ENCODE assay signal across 11 mouse cellular contexts in the genomic region with DNA sequence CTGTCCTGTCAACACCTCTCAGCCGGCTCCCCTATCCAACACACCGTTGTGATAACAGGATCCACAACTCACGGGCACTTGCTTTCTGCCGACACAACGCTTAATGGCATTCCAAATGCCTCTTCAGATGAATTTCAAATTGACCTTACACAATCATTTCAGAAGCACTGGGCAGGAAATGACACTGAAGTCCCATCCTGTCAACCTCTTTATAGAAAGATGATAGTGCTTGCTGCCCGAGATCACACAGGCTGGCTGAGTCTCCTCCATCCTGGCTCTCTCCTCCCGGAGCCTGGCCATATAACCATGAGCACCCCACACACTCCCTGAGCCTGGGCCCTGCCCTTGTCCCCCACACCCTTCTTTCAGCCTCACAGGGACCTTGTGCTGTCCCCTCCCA. TPM values are rescaled to one million over a fixed set of nuclear protein-coding genes. Genes with fewer than 3 reads are reported as not detected.
DNase-seq lines count a peak whose midpoint lies in the region; ATAC-seq and TF ChIP-seq lines count a peak whose summit lies in the region.
"Had no signal": no experiment of that assay in that cellular context is flagged by ENCODE, and none has a peak within 500 bp of the region (broad histone marks: within the 10 kb centered on the region; RNA-seq: fewer than 3 reads in every experiment).

No protein-coding gene starts in this region.

- peak overlapping the region; percentile 32; the same call in 1 of the 2 replicates for H3K4me2 ChIP-seq in lung, embryonic 14.5 days
- H3K4me2 ChIP-seq: hindbrain, embryonic 15.5 days; midbrain, embryonic 11.5 days had no signal

- TF ChIP-seq POLR2A in lung, adult 2 months (IDR thresholded peaks at IDR 0.05; ENCODE audit: borderline replicate concordance, extremely low read depth, low read depth, low read length), result no peak

- peaks cover 16% of the 10 kb centered on the region for H3K4me1 ChIP-seq in lung, embryonic 14.5 days (ENCODE audit: insufficient read depth)
- H3K4me1 ChIP-seq in lung, adult 2 months (ENCODE audit: control insufficient read depth, insufficient read depth, low read length), result peaks cover 9% of the 10 kb centered on the region; the same call in 1 of the 2 replicates
- peaks cover 100% of the 10 kb centered on the region for H3K4me1 ChIP-seq in megakaryocyte, embryonic 14.5 days

- H3K9me3 ChIP-seq in lung, embryonic 14.5 days (ENCODE audit: low read depth, low read length), result no peaks in the 10 kb centered on the region
- no peaks in the 10 kb centered on the region for H3K9me3 ChIP-seq in megakaryocyte, embryonic 14.5 days
- H3K9me3 ChIP-seq: hindbrain, embryonic 15.5 days had no signal

- no peaks in the 10 kb centered on the region for H3K36me3 ChIP-seq in lung, embryonic 14.5 days (ENCODE audit: insufficient read depth)
- peaks cover 62% of the 10 kb centered on the region for H3K36me3 ChIP-seq in megakaryocyte, embryonic 14.5 days (replicated peaks; ENCODE audit: low read length)
- H3K36me3 ChIP-seq: hindbrain, embryonic 15.5 days had no signal

- intact Hi-C loops in gastrocnemius, adult 2 months (cut with DNase I), result no loop called here

- H3K9ac ChIP-seq in lung, embryonic 14.5 days, result no peak overlapping the region; the same call in 1 of the 2 replicates
- H3K9ac ChIP-seq: hindbrain, embryonic 15.5 days had no signal

- no peak for DNase-seq in gastrocnemius, adult 2 months
- DNase-seq in gastrocnemius, postnatal 4 days (ENCODE audit: low spot score in 2 of 2), result no peak
- no peak for DNase-seq in lung, embryonic 14.5 days
- no peak for DNase-seq in lung, adult 2 months
- peak; percentile 55 for DNase-seq in induced T-regulatory cell, adult 2 months (ENCODE audit: low read depth)
- DNase-seq in cerebellum, postnatal 4 days (ENCODE audit: low spot score in 2 of 2), result no peak
- no peak for DNase-seq in testis, postnatal 14 days (ENCODE audit: low spot score)
- DNase-seq: layer of hippocampus, postnatal 36 days had no signal

- H3K4me3 ChIP-seq in gastrocnemius, adult 2 months, result peak overlapping the region; percentile 57
- H3K4me3 ChIP-seq in lung, embryonic 14.5 days (ENCODE audit: low read depth, low read length), result no peak overlapping the region
- no peak overlapping the region for H3K4me3 ChIP-seq in lung, adult 2 months (replicated peaks; ENCODE audit: extremely low read depth, low read depth, low read length)
- peak overlapping the region; percentile 94 for H3K4me3 ChIP-seq in megakaryocyte, embryonic 14.5 days (replicated peaks)
- H3K4me3 ChIP-seq: hindbrain, embryonic 15.5 days had no signal

- H3K27me3 ChIP-seq in lung, embryonic 14.5 days (ENCODE audit: insufficient read depth, low read length), result peaks cover 10% of the 10 kb centered on the region; the same call in 1 of the 2 replicates
- H3K27me3 ChIP-seq in megakaryocyte, embryonic 14.5 days (replicated peaks), result no peaks in the 10 kb centered on the region
- H3K27me3 ChIP-seq: hindbrain, embryonic 15.5 days had no signal

- WGBS in lung, embryonic 14.5 days, result 23% methylated on average over 7 of the region's 7 CpGs
- 16% methylated on average over 7 of the region's 7 CpGs for WGBS in lung, adult 2 months

- H3K27ac ChIP-seq in gastrocnemius, adult 2 months, result peak overlapping the region; percentile 75
- H3K27ac ChIP-seq in lung, embryonic 14.5 days (ENCODE audit: low read depth), result no peak overlapping the region
- H3K27ac ChIP-seq: hindbrain, embryonic 15.5 days had no signal

- ATAC-seq in lung, embryonic 14.5 days (ENCODE audit: insufficient read depth), result no peak

- no peak for TF ChIP-seq CTCF in gastrocnemius, adult 2 months (IDR thresholded peaks at IDR 0.05)
- TF ChIP-seq CTCF in lung, embryonic 14.5 days (IDR thresholded peaks at IDR 0.05; ENCODE audit: low read depth), result no peak
- no peak for TF ChIP-seq CTCF in lung, adult 2 months (IDR thresholded peaks at IDR 0.05; ENCODE audit: insufficient read depth, low read length)

RNA-seq across cellular contexts. Expression of gene Ptgir, which starts 1.6 kb away (rescaled TPM):
- under 1 TPM; 0.67 to 0.79 TPM for total RNA-seq in gastrocnemius, adult 2 months (2021)
- 1 to 10 TPM; 2.6 to 3.3 TPM for total RNA-seq in gastrocnemius, postnatal 4 days (2021)
- polyA plus RNA-seq in lung, embryonic 14.5 days (2014; fragmentation: Nextera tagmentation; extraction: Ambion mirVana), result 1.3 and 1.6 TPM in 2 replicates
- polyA plus RNA-seq in lung, adult 2 months (2012; rRNA removed), result 9.8 and 10.4 TPM in 2 replicates
- 56.9 and 66.7 TPM in 2 replicates for polyA plus RNA-seq in megakaryocyte, embryonic 14.5 days (2012; ENCODE audit: insufficient read depth, low replicate concordance)
- total RNA-seq: layer of hippocampus, postnatal 36 days had no signal

RNA-seq across cellular contexts. Expression of gene Calm3, which starts 16.1 kb away (rescaled TPM):
- 100 to 1,000 TPM; 290 to 400 TPM for total RNA-seq in gastrocnemius, adult 2 months (2021)
- total RNA-seq in gastrocnemius, postnatal 4 days (2021), result 100 to 1,000 TPM; 189 to 234 TPM
- polyA plus RNA-seq in lung, embryonic 14.5 days (2014; fragmentation: Nextera tagmentation; extraction: Ambion mirVana), result 139 and 155 TPM in 2 replicates
- 279 and 310 TPM in 2 replicates for polyA plus RNA-seq in lung, adult 2 months (2012; rRNA removed)
- 823 and 866 TPM in 2 replicates for polyA plus RNA-seq in megakaryocyte, embryonic 14.5 days (2012; ENCODE audit: insufficient read depth, low replicate concordance)

RNA-seq across cellular contexts. Expression of gene Gng8, which starts 16.3 kb away (rescaled TPM):
- not detected for total RNA-seq in gastrocnemius, adult 2 months (2021)
- total RNA-seq in gastrocnemius, postnatal 4 days (2021), result 1 to 10 TPM; 2.6 TPM
- polyA plus RNA-seq in lung, embryonic 14.5 days (2014; fragmentation: Nextera tagmentation; extraction: Ambion mirVana), result 10.8 and 11.1 TPM in 2 replicates
- polyA plus RNA-seq in lung, adult 2 months (2012; rRNA removed), result 12.5 and 27.7 TPM in 2 replicates
- not detected in 2 replicates for polyA plus RNA-seq in megakaryocyte, embryonic 14.5 days (2012; ENCODE audit: insufficient read depth, low replicate concordance)

RNA-seq across cellular contexts. Expression of gene Dact3, which starts 32.7 kb away (rescaled TPM):
- total RNA-seq in gastrocnemius, adult 2 months (2021), result 1 to 10 TPM in 1 of 2 experiments, under 1 TPM in 1; 0.99 to 1.7 TPM
- total RNA-seq in gastrocnemius, postnatal 4 days (2021), result 10 to 100 TPM; 17.8 to 19.0 TPM
- polyA plus RNA-seq in lung, embryonic 14.5 days (2014; fragmentation: Nextera tagmentation; extraction: Ambion mirVana), result 6.6 and 7.8 TPM in 2 replicates
- 31.7 and 41.1 TPM in 2 replicates for polyA plus RNA-seq in lung, adult 2 months (2012; rRNA removed)
- polyA plus RNA-seq in megakaryocyte, embryonic 14.5 days (2012; ENCODE audit: insufficient read depth, low replicate concordance), result 3.3 and 10.9 TPM in 2 replicates

RNA-seq across cellular contexts. Expression of gene Pnmal2, which starts 36.6 kb away (rescaled TPM):
- total RNA-seq in gastrocnemius, adult 2 months (2021), result under 1 TPM; 0.74 to 0.86 TPM
- 10 to 100 TPM; 48.6 to 49.6 TPM for total RNA-seq in gastrocnemius, postnatal 4 days (2021)
- polyA plus RNA-seq in lung, embryonic 14.5 days (2014; fragmentation: Nextera tagmentation; extraction: Ambion mirVana), result 3.1 and 3.3 TPM in 2 replicates
- polyA plus RNA-seq in lung, adult 2 months (2012; rRNA removed), result 2.0 and 3.2 TPM in 2 replicates
- not detected in 2 replicates for polyA plus RNA-seq in megakaryocyte, embryonic 14.5 days (2012; ENCODE audit: insufficient read depth, low replicate concordance)

Comparison
In these comparisons a context has a peak if more than half of its experiments do, and no peak if none do; other contexts are left out.
1. H3K4me3 ChIP-seq: peak in gastrocnemius, adult 2 months (single experiment) and megakaryocyte, embryonic 14.5 days (single experiment); none in lung, embryonic 14.5 days (single experiment) and lung, adult 2 months (single experiment).
2. RNA of gene Gng8, which starts 16.3 kb away (polyA plus RNA-seq): 12.5 to 27.7 TPM in lung, adult 2 months and 10.8 to 11.1 TPM in lung, embryonic 14.5 days; not detected in megakaryocyte, embryonic 14.5 days; every median in the first group is over 10 times any median in the second.